Mouse (Mus musculus) bone marrow macrophage, adult 2 months (primary cell): ENCODE measurements at regions not wholly inside any gene's neighbourhood (a gene's known extent, or its start where the extent isn't known, plus 50 kb on each side); places are given as distances from the start of the nearest gene placed in this dataset.

Source experiments
- CTCF ChIP-seq: IDR thresholded peaks from 2 replicates; pipeline ENCODE4 v1.5.1; 2012; ENCODE audit warnings: low read depth, mild to moderate bottlenecking, low read length, moderate library complexity
- POLR2A ChIP-seq: IDR thresholded peaks from 2 replicates; pipeline ENCODE4 v1.6.1; 2012; ENCODE audit warnings: mild to moderate bottlenecking, low read depth, low read length, borderline replicate concordance

- no peak for TF ChIP-seq CTCF
- no peak for TF ChIP-seq POLR2A
Observed at GRCm38 (mm10) chr14:46480396-46480795, 89.9 kb upstream of the Bmp4 start.
